Mouse (Mus musculus) cerebellum, adult 2 months (tissue): ENCODE measurements around the gene Emc10.

Experiments used
- CTCF ChIP-seq: fragments of 200-500 bp; IDR thresholded peaks from 2 replicates; pipeline ENCODE4 v1.5.1; 2011; ENCODE audit warnings: low read depth, mild to moderate bottlenecking, control low read depth, low read length, moderate library complexity, borderline replicate concordance; ENCODE audit not compliant: insufficient read depth
- POLR2A ChIP-seq: fragments of 200-500 bp; IDR thresholded peaks from 2 replicates; pipeline ENCODE4 v1.6.1; 2011; ENCODE audit warnings: low read length, control low read depth, borderline replicate concordance; ENCODE audit not compliant: insufficient read depth

GRCm38 (mm10) chr7:44465111-44465510 is 31.2 kb downstream of the Emc10 start, which contains the start of gene Aspdh:
- TF ChIP-seq CTCF (no peak), POLR2A (no peak)
